Mouse (Mus musculus): ENCODE results near the gene Dhtkd1. TPM values are rescaled to one million over a fixed set of nuclear protein-coding genes. Genes with fewer than 3 reads are reported as not detected.
"Not testable (repeated sequence)": the region's sequence is repeated elsewhere in the genome, so short reads cannot be mapped to it uniquely, and the experiment has no call there.

Dhtkd1 gene
- polyA plus RNA-seq, 1 experiment: not detected

DNA sequence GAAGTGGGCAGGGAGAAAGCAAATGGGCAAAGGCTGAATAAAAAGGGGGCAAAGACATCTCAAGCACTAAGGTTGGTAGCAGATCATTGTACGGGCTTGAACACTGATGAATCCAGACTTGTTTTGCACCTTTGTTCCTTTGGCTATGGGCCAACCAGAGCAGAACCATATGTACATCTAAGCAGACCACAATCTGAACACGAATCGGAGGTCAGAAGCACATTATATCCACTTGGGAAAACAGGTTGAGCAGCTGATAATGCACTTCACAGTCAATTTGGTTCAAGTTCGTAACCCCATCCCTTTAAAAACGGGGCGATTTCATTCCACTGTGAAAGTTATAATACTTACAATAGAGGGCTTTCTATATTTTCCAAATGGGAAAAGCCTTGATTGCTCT is 7.7 kb upstream of the Dhtkd1 start:
- TF ChIP-seq GATA1 (IDR thresholded peaks at IDR 0.05; ENCODE audit: low read length) (no peak), TAL1 (IDR thresholded peaks at IDR 0.05; ENCODE audit: low read length) (no peak)
- no peaks in the 10 kb centered on the region for H3K27me3 ChIP-seq (ENCODE audit: control insufficient read depth)
- H3K4me1 ChIP-seq (ENCODE audit: control insufficient read depth): peaks cover 57% of the 10 kb centered on the region
- peaks cover 4% of the 10 kb centered on the region for H3K36me3 ChIP-seq (ENCODE audit: control insufficient read depth)
- H3K9me3 ChIP-seq (ENCODE audit: control insufficient read depth, low read length): no peaks in the 10 kb centered on the region
- peak overlapping the region; percentile 99 for H3K4me3 ChIP-seq (replicated peaks)

GRCm38 (mm10) chr2:5949821-5950220 is 7.2 kb upstream of the Dhtkd1 start:
- H3K27me3 ChIP-seq (ENCODE audit: control insufficient read depth); H3K9me3 ChIP-seq (ENCODE audit: control insufficient read depth, low read length); H3K36me3 ChIP-seq (ENCODE audit: control insufficient read depth): not testable (repeated sequence)
- peaks cover 58% of the 10 kb centered on the region for H3K4me1 ChIP-seq (ENCODE audit: control insufficient read depth)
- peak overlapping the region; percentile 99 for H3K4me3 ChIP-seq (replicated peaks)

DNA sequence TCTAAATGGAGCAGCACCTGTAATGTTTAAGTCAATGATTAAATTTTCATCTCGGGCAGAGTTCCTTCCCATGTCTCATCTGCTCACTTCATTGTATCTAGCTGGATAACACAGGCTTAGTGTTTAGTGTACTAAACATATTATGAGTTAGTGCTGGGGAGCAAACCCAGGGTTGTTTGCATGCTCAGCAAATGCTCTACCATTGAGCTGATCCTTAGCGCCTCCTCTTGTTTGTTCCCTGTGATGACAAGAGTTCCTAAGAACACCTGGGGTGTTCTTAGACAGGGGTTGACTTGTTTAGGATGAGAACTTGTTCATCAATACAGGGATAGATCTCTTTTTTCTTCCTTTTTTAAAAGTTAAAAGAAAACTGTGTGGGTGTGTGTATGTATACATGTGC is 6.4 kb upstream of the Dhtkd1 start:
- peaks cover 63% of the 10 kb centered on the region for H3K4me1 ChIP-seq (ENCODE audit: control insufficient read depth)
- TF ChIP-seq TAL1 (IDR thresholded peaks at IDR 0.05; ENCODE audit: low read length): no peak
- no peak for TF ChIP-seq GATA1 (IDR thresholded peaks at IDR 0.05; ENCODE audit: low read length)
- no peak overlapping the region for H3K4me3 ChIP-seq (replicated peaks)
- H3K36me3 ChIP-seq (ENCODE audit: control insufficient read depth): peaks cover 3% of the 10 kb centered on the region
- no peaks in the 10 kb centered on the region for H3K27me3 ChIP-seq (ENCODE audit: control insufficient read depth)
- no peaks in the 10 kb centered on the region for H3K9me3 ChIP-seq (ENCODE audit: control insufficient read depth, low read length)

DNA sequence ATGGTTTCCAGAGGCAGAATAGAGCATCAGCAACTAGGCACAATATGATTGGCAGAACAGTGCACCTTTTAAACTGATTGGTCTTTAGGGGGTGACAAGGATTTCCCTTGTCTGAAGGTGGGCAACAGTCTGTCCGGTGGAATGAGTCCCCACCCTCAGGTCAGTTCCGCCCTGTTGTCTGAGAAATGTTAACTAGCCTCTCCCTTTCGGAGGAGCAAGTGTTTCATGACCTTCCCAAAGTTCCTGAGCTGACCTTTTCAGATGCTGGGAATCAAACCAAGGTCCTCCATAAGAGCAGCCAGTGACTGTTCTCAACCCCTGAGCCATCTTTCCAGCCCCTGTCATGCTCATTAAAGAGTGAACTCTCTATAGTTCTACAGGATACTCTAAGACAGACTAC is 4.3 kb upstream of the Dhtkd1 start:
- peaks cover 69% of the 10 kb centered on the region for H3K4me1 ChIP-seq (ENCODE audit: control insufficient read depth)
- no peak overlapping the region for H3K4me3 ChIP-seq (replicated peaks)
- no peaks in the 10 kb centered on the region for H3K9me3 ChIP-seq (ENCODE audit: control insufficient read depth, low read length)
- TF ChIP-seq TAL1 (IDR thresholded peaks at IDR 0.05; ENCODE audit: low read length) (no peak), GATA1 (IDR thresholded peaks at IDR 0.05; ENCODE audit: low read length) (no peak)
- H3K36me3 ChIP-seq (ENCODE audit: control insufficient read depth): no peaks in the 10 kb centered on the region
- no peaks in the 10 kb centered on the region for H3K27me3 ChIP-seq (ENCODE audit: control insufficient read depth)

GRCm38 (mm10) chr2:5945629-5946028 is 3.0 kb upstream of the Dhtkd1 start:
- Histone ChIP-seq H3K9me3 (ENCODE audit: control insufficient read depth, low read length) (no peaks in the 10 kb centered on the region), H3K27me3 (ENCODE audit: control insufficient read depth) (no peaks in the 10 kb centered on the region), H3K36me3 (ENCODE audit: control insufficient read depth) (no peaks in the 10 kb centered on the region), H3K4me1 (ENCODE audit: control insufficient read depth) (peaks cover 70% of the 10 kb centered on the region), H3K4me3 (replicated peaks) (no peak overlapping the region)
- TF ChIP-seq GATA1 (IDR thresholded peaks at IDR 0.05; ENCODE audit: low read length) (no peak), TAL1 (IDR thresholded peaks at IDR 0.05; ENCODE audit: low read length) (no peak; the same call in 2 of the 3 replicates)

DNA sequence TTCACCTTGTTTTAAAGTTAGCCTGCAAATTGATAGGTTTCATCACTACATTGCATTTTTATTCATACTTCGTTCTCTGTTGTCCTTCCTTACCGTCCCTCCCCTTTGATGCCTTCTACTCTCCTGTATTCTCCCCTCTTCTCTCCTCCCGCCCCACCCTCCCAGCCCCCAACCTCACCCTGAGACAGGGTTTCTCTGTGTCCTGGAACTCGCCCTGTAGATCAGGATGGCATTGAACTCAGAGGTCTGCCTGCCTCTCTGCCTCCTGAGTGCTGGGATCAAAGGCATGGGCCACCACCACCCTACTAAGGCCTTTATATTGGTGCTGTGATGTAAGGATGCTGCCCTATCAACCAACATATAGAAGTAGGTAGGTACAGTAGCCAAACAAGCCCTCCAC is 479 bp upstream of the Dhtkd1 start:
- TF ChIP-seq GATA1 (IDR thresholded peaks at IDR 0.05; ENCODE audit: low read length): no peak
- TF ChIP-seq TAL1 (IDR thresholded peaks at IDR 0.05; ENCODE audit: low read length): no peak
- H3K4me3 ChIP-seq (replicated peaks): peak overlapping the region; percentile 75
- H3K27me3 ChIP-seq (ENCODE audit: control insufficient read depth): no peaks in the 10 kb centered on the region
- peaks cover 65% of the 10 kb centered on the region for H3K4me1 ChIP-seq (ENCODE audit: control insufficient read depth)
- no peaks in the 10 kb centered on the region for H3K9me3 ChIP-seq (ENCODE audit: control insufficient read depth, low read length)
- no peaks in the 10 kb centered on the region for H3K36me3 ChIP-seq (ENCODE audit: control insufficient read depth)

GRCm38 (mm10) chr2:5941861-5942415 is 654 bp downstream of the Dhtkd1 start:
- TF ChIP-seq TAL1 (IDR thresholded peaks at IDR 0.05; ENCODE audit: low read length) (no peak), GATA1 (IDR thresholded peaks at IDR 0.05; ENCODE audit: low read length) (no peak)
- no peaks in the 10 kb centered on the region for H3K9me3 ChIP-seq (ENCODE audit: control insufficient read depth, low read length)
- H3K4me1 ChIP-seq (ENCODE audit: control insufficient read depth): peaks cover 60% of the 10 kb centered on the region
- no peaks in the 10 kb centered on the region for H3K36me3 ChIP-seq (ENCODE audit: control insufficient read depth)
- H3K27me3 ChIP-seq (ENCODE audit: control insufficient read depth): no peaks in the 10 kb centered on the region
- H3K4me3 ChIP-seq (replicated peaks): peak overlapping the region; percentile 75

DNA sequence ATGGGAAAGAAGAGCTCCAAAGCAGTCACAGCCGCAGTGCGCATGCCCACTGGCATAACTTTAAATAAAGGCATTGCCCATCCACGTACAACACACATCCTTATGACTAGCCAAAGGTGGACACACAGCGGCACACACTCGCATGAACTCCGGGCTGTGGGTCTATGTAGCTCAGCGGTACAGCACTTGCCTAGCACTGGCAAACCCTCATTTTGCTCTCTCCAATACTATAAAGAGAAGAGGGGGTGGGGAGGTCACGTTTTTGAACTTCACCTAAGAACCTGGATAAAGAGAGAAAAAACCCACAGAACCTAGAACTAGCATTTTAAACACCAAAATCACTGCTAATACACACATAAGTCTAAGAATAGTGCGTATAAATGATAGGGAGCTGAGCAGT is 1.7 kb downstream of the Dhtkd1 start:
- Histone ChIP-seq H3K9me3 (ENCODE audit: control insufficient read depth, low read length) (no peaks in the 10 kb centered on the region), H3K27me3 (ENCODE audit: control insufficient read depth) (no peaks in the 10 kb centered on the region), H3K4me1 (ENCODE audit: control insufficient read depth) (peaks cover 50% of the 10 kb centered on the region), H3K36me3 (ENCODE audit: control insufficient read depth) (no peaks in the 10 kb centered on the region), H3K4me3 (replicated peaks) (no peak overlapping the region)
- no peak for TF ChIP-seq TAL1 (IDR thresholded peaks at IDR 0.05; ENCODE audit: low read length)

- no peak overlapping the region for H3K4me3 ChIP-seq (replicated peaks)
- TF ChIP-seq TAL1 (IDR thresholded peaks at IDR 0.05; ENCODE audit: low read length): no peak
- TF ChIP-seq GATA1 (IDR thresholded peaks at IDR 0.05; ENCODE audit: low read length): no peak
- H3K4me1 ChIP-seq (ENCODE audit: control insufficient read depth): peaks cover 41% of the 10 kb centered on the region
- no peaks in the 10 kb centered on the region for H3K9me3 ChIP-seq (ENCODE audit: control insufficient read depth, low read length)
- H3K27me3 ChIP-seq (ENCODE audit: control insufficient read depth): no peaks in the 10 kb centered on the region
- H3K36me3 ChIP-seq (ENCODE audit: control insufficient read depth): no peaks in the 10 kb centered on the region
These were observed 2.7 kb downstream of the Dhtkd1 start for GRCm38 (mm10) chr2:5939911-5940310.

GRCm38 (mm10) chr2:5939319-5939718 is 3.3 kb downstream of the Dhtkd1 start:
- TF ChIP-seq TAL1 (IDR thresholded peaks at IDR 0.05; ENCODE audit: low read length) (no peak), GATA1 (IDR thresholded peaks at IDR 0.05; ENCODE audit: low read length) (no peak)
- Histone ChIP-seq H3K9me3 (ENCODE audit: control insufficient read depth, low read length) (no peaks in the 10 kb centered on the region), H3K27me3 (ENCODE audit: control insufficient read depth) (no peaks in the 10 kb centered on the region), H3K4me3 (replicated peaks) (no peak overlapping the region), H3K4me1 (ENCODE audit: control insufficient read depth) (peaks cover 36% of the 10 kb centered on the region), H3K36me3 (ENCODE audit: control insufficient read depth) (no peaks in the 10 kb centered on the region)

All from erythroblast, embryonic 14.5 days (primary cell).